Mouse (Mus musculus) neural tube, embryonic 11.5 days (tissue): ENCODE results near the gene Trip13. TPM values are rescaled to one million over a fixed set of nuclear protein-coding genes. Genes with fewer than 3 reads are reported as not detected.
A peak's percentile ranks its signal among the peaks of the same experiment; 100 is the strongest.

ENCODE experiments used
- ATAC-seq: fragments of 200-750 bp; cut with Nextera tagmentation; 2 replicates; pipeline ENCODE4 v1.8.0; 2017; ENCODE audit warnings: moderate number of reproducible peaks, mild to moderate bottlenecking, moderate TSS enrichment, moderate library complexity; ENCODE audit not compliant: insufficient read depth, low FRiP score, low TSS enrichment
- DNase-seq: peaks from one replicate; pipeline ENCODE4 v3.0.0-alpha.2; 2015; ENCODE audit warnings: low spot score
- H3K27ac ChIP-seq: fragments of 300-500 bp; sonication (generic); 2 replicates; pipeline ENCODE4 v1.5.1; 2014; ENCODE audit warnings: low read depth, mild to moderate bottlenecking, low read length
- H3K27me3 ChIP-seq: fragments of 300-500 bp; sonication (generic); 2 replicates; pipeline ENCODE4 v1.6.1; 2014; ENCODE audit warnings: mild to moderate bottlenecking, low read length, mixed read lengths; ENCODE audit not compliant: control insufficient read depth, insufficient read depth
- H3K36me3 ChIP-seq: fragments of 300-500 bp; sonication (generic); 2 replicates; pipeline ENCODE4 v1.6.1; 2014; ENCODE audit warnings: mild to moderate bottlenecking, low read length, moderate library complexity, mixed read lengths; ENCODE audit not compliant: control insufficient read depth, insufficient read depth
- H3K4me1 ChIP-seq: fragments of 300-500 bp; sonication (generic); 2 replicates; pipeline ENCODE4 v1.6.1; 2014; ENCODE audit warnings: low read length, mixed read lengths; ENCODE audit not compliant: control insufficient read depth, insufficient read depth
- H3K4me2 ChIP-seq: fragments of 300-500 bp; sonication (generic); 2 replicates; pipeline ENCODE4 v1.6.1; 2014; ENCODE audit warnings: low read depth, mild to moderate bottlenecking, moderate library complexity
- H3K4me3 ChIP-seq: fragments of 300-500 bp; sonication (generic); 2 replicates; pipeline ENCODE4 v1.5.1; 2014; ENCODE audit warnings: low read depth, low read length
- H3K9ac ChIP-seq: fragments of 300-500 bp; sonication (generic); 2 replicates; pipeline ENCODE4 v1.6.1; 2014; ENCODE audit warnings: mild to moderate bottlenecking, low read length
- H3K9me3 ChIP-seq: fragments of 300-500 bp; sonication (generic); 2 replicates; pipeline ENCODE4 v1.6.1; 2016; ENCODE audit warnings: low read length; ENCODE audit not compliant: control insufficient read depth
- WGBS: fragments of 180-500 bp; shearing (Covaris S2); extraction: QIAGEN DNeasy Blood & Tissue Kit; methylation state at CpG from one replicate; pipeline ENCODE4 v1.1.7; 2014; 5-methylcytosine and 5-hydroxymethylcytosine counted together
- polyA plus RNA-seq: library from polyadenylated mRNA; unstranded; fragments of >200 nt; fragmentation: Nextera tagmentation; extraction: Ambion mirVana; gene quantifications from 2 replicates; pipeline ENCODE4 v1.2.1, GENCODE M21; 2014

Trip13 gene
- polyA plus RNA-seq, 1 experiment from 2014 or later = 47.5 TPM

GRCm38 (mm10) chr13:73907136-73907535 is 30.4 kb downstream of the Trip13 start:
- WGBS = 85% methylated on average over 5 of the region's 5 CpGs
- H3K27me3 ChIP-seq = no peaks in the 10 kb centered on the region
- ATAC-seq = no peak
- no peak for DNase-seq
- no peak overlapping the region for H3K4me2 ChIP-seq
- no peak overlapping the region for H3K9ac ChIP-seq
- no peak overlapping the region for H3K27ac ChIP-seq
- H3K9me3 ChIP-seq = no peaks in the 10 kb centered on the region
- no peak overlapping the region for H3K4me3 ChIP-seq
- H3K36me3 ChIP-seq = no peaks in the 10 kb centered on the region; the same call in 1 of the 2 replicates
- H3K4me1 ChIP-seq = no peaks in the 10 kb centered on the region

GRCm38 (mm10) chr13:73897561-73897960 is 40.0 kb downstream of the Trip13 start:
- DNase-seq = no peak
- Histone ChIP-seq H3K4me1 (no peaks in the 10 kb centered on the region), H3K27me3 (no peaks in the 10 kb centered on the region), H3K4me2 (no peak overlapping the region), H3K27ac (no peak overlapping the region), H3K36me3 (no peaks in the 10 kb centered on the region), H3K9ac (no peak overlapping the region), H3K4me3 (no peak overlapping the region), H3K9me3 (no peaks in the 10 kb centered on the region)
- no peak for ATAC-seq
- 83% methylated on average over 3 of the region's 3 CpGs for WGBS

- DNase-seq = no peak
- Histone ChIP-seq H3K27me3 (no peaks in the 10 kb centered on the region), H3K4me2 (no peak overlapping the region), H3K36me3 (no peaks in the 10 kb centered on the region), H3K4me3 (no peak overlapping the region), H3K9me3 (no peaks in the 10 kb centered on the region), H3K27ac (no peak overlapping the region; the same call in 1 of the 2 replicates), H3K4me1 (no peaks in the 10 kb centered on the region), H3K9ac (no peak overlapping the region)
- WGBS = 54% methylated on average over 6 of the region's 6 CpGs
- ATAC-seq = no peak
Measured at GRCm38 (mm10) chr13:73892493-73893178, 44.9 kb downstream of the Trip13 start.

- no peak overlapping the region for H3K4me3 ChIP-seq
- no peak overlapping the region for H3K9ac ChIP-seq
- H3K36me3 ChIP-seq = no peaks in the 10 kb centered on the region
- peak; percentile 32 for DNase-seq
- H3K27me3 ChIP-seq = no peaks in the 10 kb centered on the region
- no peaks in the 10 kb centered on the region for H3K4me1 ChIP-seq
- H3K4me2 ChIP-seq = no peak overlapping the region
- 48% methylated on average over 4 of the region's 4 CpGs for WGBS
- H3K27ac ChIP-seq = no peak overlapping the region
- no peak for ATAC-seq
- H3K9me3 ChIP-seq = no peaks in the 10 kb centered on the region
Measured at GRCm38 (mm10) chr13:73887415-73887874, 50.1 kb downstream of the Trip13 start.

- ATAC-seq = no peak
- no peaks in the 10 kb centered on the region for H3K27me3 ChIP-seq
- no peak overlapping the region for H3K4me2 ChIP-seq
- no peaks in the 10 kb centered on the region for H3K36me3 ChIP-seq
- no peak overlapping the region for H3K27ac ChIP-seq
- H3K4me3 ChIP-seq = no peak overlapping the region
- H3K4me1 ChIP-seq = no peaks in the 10 kb centered on the region
- no peaks in the 10 kb centered on the region for H3K9me3 ChIP-seq
- DNase-seq = no peak
- no peak overlapping the region for H3K9ac ChIP-seq
- 80% methylated on average over 5 of the region's 5 CpGs for WGBS
Measured at GRCm38 (mm10) chr13:73886601-73887000, 51.0 kb downstream of the Trip13 start.

- H3K27me3 ChIP-seq = no peaks in the 10 kb centered on the region
- no peak for ATAC-seq
- no peak for DNase-seq
- 78% methylated on average over 4 of the region's 4 CpGs for WGBS
- no peak overlapping the region for H3K4me2 ChIP-seq
- no peaks in the 10 kb centered on the region for H3K4me1 ChIP-seq
- H3K9ac ChIP-seq = no peak overlapping the region
- no peak overlapping the region for H3K4me3 ChIP-seq
- no peaks in the 10 kb centered on the region for H3K36me3 ChIP-seq
- no peaks in the 10 kb centered on the region for H3K9me3 ChIP-seq
- H3K27ac ChIP-seq = no peak overlapping the region
Measured at GRCm38 (mm10) chr13:73886066-73886465, 51.5 kb downstream of the Trip13 start.

- H3K9ac ChIP-seq = no peak overlapping the region
- no peak for ATAC-seq
- H3K4me1 ChIP-seq = no peaks in the 10 kb centered on the region
- no peak overlapping the region for H3K4me3 ChIP-seq
- no peak for DNase-seq
- H3K27me3 ChIP-seq = no peaks in the 10 kb centered on the region
- H3K4me2 ChIP-seq = no peak overlapping the region
- no peak overlapping the region for H3K27ac ChIP-seq
- no peaks in the 10 kb centered on the region for H3K9me3 ChIP-seq
- no peaks in the 10 kb centered on the region for H3K36me3 ChIP-seq
- WGBS = 84% methylated on average over 4 of the region's 4 CpGs
Measured at GRCm38 (mm10) chr13:73885656-73886055, 51.9 kb downstream of the Trip13 start.

GRCm38 (mm10) chr13:73881347-73881746 is 56.2 kb downstream of the Trip13 start:
- Histone ChIP-seq H3K4me1 (no peaks in the 10 kb centered on the region), H3K4me3 (no peak overlapping the region), H3K9ac (no peak overlapping the region), H3K27ac (no peak overlapping the region), H3K36me3 (no peaks in the 10 kb centered on the region), H3K4me2 (no peak overlapping the region), H3K27me3 (no peaks in the 10 kb centered on the region), H3K9me3 (no peaks in the 10 kb centered on the region)
- no peak for DNase-seq
- no peak for ATAC-seq
- WGBS = 83% methylated on average over 8 of the region's 8 CpGs

GRCm38 (mm10) chr13:73879824-73880223 is 57.8 kb downstream of the Trip13 start:
- 84% methylated on average over 5 of the region's 5 CpGs for WGBS
- H3K4me1 ChIP-seq = no peaks in the 10 kb centered on the region
- no peaks in the 10 kb centered on the region for H3K36me3 ChIP-seq
- DNase-seq = no peak
- no peak overlapping the region for H3K27ac ChIP-seq
- H3K27me3 ChIP-seq = no peaks in the 10 kb centered on the region
- no peak for ATAC-seq
- no peaks in the 10 kb centered on the region for H3K9me3 ChIP-seq
- H3K4me3 ChIP-seq = no peak overlapping the region
- no peak overlapping the region for H3K4me2 ChIP-seq
- H3K9ac ChIP-seq = no peak overlapping the region
